Mouse (Mus musculus) brain, embryonic 14.5 days (tissue): ENCODE results near the gene Prss43.

Source experiments
- CTCF ChIP-seq: fragments of 200-500 bp; IDR thresholded peaks from 2 replicates; pipeline ENCODE4 v1.5.1; 2012; ENCODE audit warnings: inconsistent platforms, mild to moderate bottlenecking, moderate library complexity, borderline replicate concordance; ENCODE audit not compliant: insufficient read depth, insufficient read length; ENCODE audit errors: extremely low read depth
- POLR2A ChIP-seq: fragments of 200-500 bp; IDR thresholded peaks from 2 replicates; pipeline ENCODE4 v1.6.1; 2012; ENCODE audit warnings: mild to moderate bottlenecking, inconsistent platforms, borderline replicate concordance; ENCODE audit not compliant: poor library complexity, insufficient read depth, insufficient read length, severe bottlenecking; ENCODE audit errors: extremely low read depth

GRCm38 (mm10) chr9:110781256-110781721, 45.2 kb upstream of the Prss43 start:
- TF ChIP-seq CTCF (peak; percentile 88), POLR2A (0 out of 2 replicates have a peak, but pooled peaks have one; percentile 4)
